Mouse (Mus musculus): ENCODE measurements at regions not wholly inside any gene's neighbourhood (a gene's known extent, or its start where the extent isn't known, plus 50 kb on each side); places are given as distances from the start of the nearest gene placed in this dataset.

GRCm38 (mm10) chr16:76896305-76896704 lies 117.2 kb upstream of the Usp25 start:
- Histone ChIP-seq H3K27ac (no peak overlapping the region), H3K4me2 (peak overlapping the region; percentile 45), H3K9me3 (no peaks in the 10 kb centered on the region), H3K36me3 (no peaks in the 10 kb centered on the region), H3K4me3 (0 out of 2 replicates have a peak overlapping the region, but pooled peaks have one; percentile 7), H3K9ac (no peak overlapping the region), H3K4me1 (peaks cover 5% of the 10 kb centered on the region; the same call in 1 of the 2 replicates), H3K27me3 (no peaks in the 10 kb centered on the region)
- ATAC-seq (ENCODE audit: borderline replicate concordance, extremely low read depth, low FRiP score, low TSS enrichment) = no peak
- 13% methylated on average over 13 of the region's 13 CpGs for WGBS

- H3K27ac ChIP-seq = no peak overlapping the region
- no peak overlapping the region for H3K4me2 ChIP-seq
- H3K27me3 ChIP-seq = no peaks in the 10 kb centered on the region
- 80% methylated on average over 5 of the region's 5 CpGs for WGBS
- H3K36me3 ChIP-seq = no peaks in the 10 kb centered on the region
- H3K9ac ChIP-seq = no peak overlapping the region
- H3K9me3 ChIP-seq = no peaks in the 10 kb centered on the region
- no peak overlapping the region for H3K4me3 ChIP-seq
- peaks cover 5% of the 10 kb centered on the region; the same call in 1 of the 2 replicates for H3K4me1 ChIP-seq
- ATAC-seq (ENCODE audit: borderline replicate concordance, extremely low read depth, low FRiP score, low TSS enrichment) = no peak
Measured at GRCm38 (mm10) chr16:76895781-76896180, 117.7 kb upstream of the Usp25 start.

GRCm38 (mm10) chr16:76878576-76878975 lies 134.9 kb upstream of the Usp25 start:
- WGBS = 38% methylated on average over 2 of the region's 2 CpGs
- Histone ChIP-seq H3K27ac (no peak overlapping the region), H3K4me1 (no peaks in the 10 kb centered on the region), H3K4me2 (no peak overlapping the region), H3K9me3 (no peaks in the 10 kb centered on the region), H3K4me3 (no peak overlapping the region), H3K36me3 (no peaks in the 10 kb centered on the region), H3K9ac (no peak overlapping the region), H3K27me3 (no peaks in the 10 kb centered on the region)
- ATAC-seq (ENCODE audit: borderline replicate concordance, extremely low read depth, low FRiP score, low TSS enrichment) = no peak

- H3K9ac ChIP-seq = no peak overlapping the region
- H3K4me1 ChIP-seq = no peaks in the 10 kb centered on the region
- H3K4me2 ChIP-seq = no peak overlapping the region
- no peaks in the 10 kb centered on the region for H3K27me3 ChIP-seq
- 88% methylated on average over 3 of the region's 3 CpGs for WGBS
- no peak for ATAC-seq (ENCODE audit: borderline replicate concordance, extremely low read depth, low FRiP score, low TSS enrichment)
- H3K4me3 ChIP-seq = no peak overlapping the region
- H3K36me3 ChIP-seq = no peaks in the 10 kb centered on the region
- H3K27ac ChIP-seq = no peak overlapping the region
- no peaks in the 10 kb centered on the region for H3K9me3 ChIP-seq
Measured at GRCm38 (mm10) chr16:76875397-76876018, 138.0 kb upstream of the Usp25 start.

GRCm38 (mm10) chr16:76866465-76866802 lies 147.1 kb upstream of the Usp25 start:
- no peaks in the 10 kb centered on the region for H3K9me3 ChIP-seq
- no peak overlapping the region for H3K27ac ChIP-seq
- ATAC-seq (ENCODE audit: borderline replicate concordance, extremely low read depth, low FRiP score, low TSS enrichment) = peak; percentile 55; the same call in 1 of the 2 replicates
- no peak overlapping the region for H3K4me3 ChIP-seq
- H3K4me1 ChIP-seq = no peaks in the 10 kb centered on the region; the same call in 1 of the 2 replicates
- no peak overlapping the region for H3K9ac ChIP-seq
- H3K36me3 ChIP-seq = no peaks in the 10 kb centered on the region
- H3K27me3 ChIP-seq = no peaks in the 10 kb centered on the region
- H3K4me2 ChIP-seq = no peak overlapping the region; the same call in 1 of the 2 replicates
- 24% methylated on average over 4 of the region's 4 CpGs for WGBS

- no peak overlapping the region for H3K9ac ChIP-seq
- 22% methylated on average over 7 of the region's 12 CpGs for WGBS
- peak overlapping the region; percentile 11; the same call in 1 of the 2 replicates for H3K4me3 ChIP-seq
- H3K9me3 ChIP-seq = no peaks in the 10 kb centered on the region
- no peaks in the 10 kb centered on the region for H3K27me3 ChIP-seq
- peak overlapping the region; percentile 38 for H3K4me2 ChIP-seq
- H3K4me1 ChIP-seq = no peaks in the 10 kb centered on the region; the same call in 1 of the 2 replicates
- no peaks in the 10 kb centered on the region for H3K36me3 ChIP-seq
- no peak overlapping the region for H3K27ac ChIP-seq
- ATAC-seq (ENCODE audit: borderline replicate concordance, extremely low read depth, low FRiP score, low TSS enrichment) = peak; percentile 76; the same call in 1 of the 2 replicates
Measured at GRCm38 (mm10) chr16:76865731-76866464, 147.6 kb upstream of the Usp25 start.

GRCm38 (mm10) chr16:76864392-76864791 lies 149.1 kb upstream of the Usp25 start:
- no peak for ATAC-seq (ENCODE audit: borderline replicate concordance, extremely low read depth, low FRiP score, low TSS enrichment)
- Histone ChIP-seq H3K4me1 (no peaks in the 10 kb centered on the region; the same call in 1 of the 2 replicates), H3K4me2 (no peak overlapping the region), H3K9me3 (no peaks in the 10 kb centered on the region), H3K9ac (no peak overlapping the region), H3K27ac (no peak overlapping the region), H3K36me3 (no peaks in the 10 kb centered on the region), H3K4me3 (no peak overlapping the region), H3K27me3 (no peaks in the 10 kb centered on the region)
- 88% methylated on average over 3 of the region's 3 CpGs for WGBS

GRCm38 (mm10) chr16:76855797-76856196 lies 157.7 kb upstream of the Usp25 start:
- WGBS = 85% methylated on average over 2 of the region's 2 CpGs
- H3K4me1 ChIP-seq = no peaks in the 10 kb centered on the region
- no peak overlapping the region for H3K4me3 ChIP-seq
- no peak for ATAC-seq (ENCODE audit: borderline replicate concordance, extremely low read depth, low FRiP score, low TSS enrichment)
- no peaks in the 10 kb centered on the region for H3K9me3 ChIP-seq
- H3K4me2 ChIP-seq = no peak overlapping the region
- H3K27ac ChIP-seq = no peak overlapping the region
- H3K36me3 ChIP-seq = no peaks in the 10 kb centered on the region
- H3K9ac ChIP-seq = no peak overlapping the region
- H3K27me3 ChIP-seq = no peaks in the 10 kb centered on the region

- no peaks in the 10 kb centered on the region for H3K4me1 ChIP-seq
- H3K27ac ChIP-seq = no peak overlapping the region
- 59% methylated on average over 3 of the region's 3 CpGs for WGBS
- H3K4me3 ChIP-seq = no peak overlapping the region
- no peaks in the 10 kb centered on the region for H3K36me3 ChIP-seq
- no peak overlapping the region for H3K4me2 ChIP-seq
- H3K9me3 ChIP-seq = no peaks in the 10 kb centered on the region
- H3K27me3 ChIP-seq = no peaks in the 10 kb centered on the region
- no peak overlapping the region for H3K9ac ChIP-seq
- no peak for ATAC-seq (ENCODE audit: borderline replicate concordance, extremely low read depth, low FRiP score, low TSS enrichment)
Measured at GRCm38 (mm10) chr16:76851396-76851795, 162.1 kb upstream of the Usp25 start.

- Histone ChIP-seq H3K9me3 (no peaks in the 10 kb centered on the region), H3K4me3 (no peak overlapping the region), H3K27ac (no peak overlapping the region), H3K4me2 (no peak overlapping the region), H3K9ac (no peak overlapping the region), H3K36me3 (no peaks in the 10 kb centered on the region), H3K4me1 (no peaks in the 10 kb centered on the region), H3K27me3 (no peaks in the 10 kb centered on the region)
- ATAC-seq (ENCODE audit: borderline replicate concordance, extremely low read depth, low FRiP score, low TSS enrichment) = no peak
- WGBS = 85% methylated on average over 4 of the region's 4 CpGs
Measured at GRCm38 (mm10) chr16:76837450-76837849, 176.1 kb upstream of the Usp25 start.

GRCm38 (mm10) chr16:76830371-76830770 lies 183.1 kb upstream of the Usp25 start:
- Histone ChIP-seq H3K4me2 (no peak overlapping the region), H3K36me3 (no peaks in the 10 kb centered on the region), H3K4me3 (no peak overlapping the region), H3K27me3 (no peaks in the 10 kb centered on the region), H3K9me3 (no peaks in the 10 kb centered on the region), H3K27ac (peak overlapping the region; percentile 35; the same call in 1 of the 2 replicates), H3K4me1 (peaks cover 4% of the 10 kb centered on the region; the same call in 1 of the 2 replicates), H3K9ac (no peak overlapping the region)
- 20% methylated on average over 3 of the region's 3 CpGs for WGBS
- peak; percentile 59; the same call in 1 of the 2 replicates for ATAC-seq (ENCODE audit: borderline replicate concordance, extremely low read depth, low FRiP score, low TSS enrichment)

All from lung, embryonic 15.5 days (tissue).